ENCODE assay signal across 8 mouse cellular contexts in genomic region chr12:73112326-73113087, GRCm38 (mm10). TPM values are rescaled to one million over a fixed set of nuclear protein-coding genes. Genes with fewer than 3 reads are reported as not detected.
DNase-seq lines count a peak whose midpoint lies in the region; ATAC-seq and TF ChIP-seq lines count a peak whose summit lies in the region.

No protein-coding gene starts in this region.

- intact Hi-C loops in gastrocnemius, postnatal 36 days (cut with DNase I) = loop anchor here (2.0 to 10.0 kb wide), 2 partner anchors 60 to 92 kb away; partner anchors contain the start of gene Six1

- DNase-seq in urinary bladder, postnatal 14 days (ENCODE audit: low spot score) = peak; percentile 46
- DNase-seq in urinary bladder, postnatal 10 days (ENCODE audit: low spot score) = no peak
- DNase-seq in cerebellum, postnatal 4 days (ENCODE audit: low spot score in 2 of 2) = peak; percentile 21 to 28
- peak; percentile 14 to 53 for DNase-seq in gastrocnemius, postnatal 36 days
- peak; percentile 12 for DNase-seq in liver
- DNase-seq in midbrain, postnatal 0 days (ENCODE audit: low spot score) = peak; percentile 5
- DNase-seq in thymus, postnatal 4 days = peak; percentile 38

- peaks cover 48% of the 10 kb centered on the region for H3K27me3 ChIP-seq in intestine, postnatal 0 days (replicated peaks; ENCODE audit: control insufficient read depth, insufficient read depth, low read length)
- peaks cover 17% of the 10 kb centered on the region; the same call in 1 of the 2 replicates for H3K27me3 ChIP-seq in midbrain, postnatal 0 days (ENCODE audit: insufficient read depth, low read length)

- H3K36me3 ChIP-seq in intestine, postnatal 0 days (ENCODE audit: control insufficient read depth, insufficient read depth) = no peaks in the 10 kb centered on the region
- H3K36me3 ChIP-seq in midbrain, postnatal 0 days (ENCODE audit: insufficient read depth, low read length) = no peaks in the 10 kb centered on the region

- no peak for TF ChIP-seq CTCF in intestine, postnatal 0 days (IDR thresholded peaks at IDR 0.05; ENCODE audit: low read depth)
- no peak for TF ChIP-seq CTCF in midbrain, postnatal 0 days (IDR thresholded peaks at IDR 0.05)

- peak overlapping the region; percentile 100 for H3K4me2 ChIP-seq in intestine, postnatal 0 days (replicated peaks; ENCODE audit: low read depth)
- peak overlapping the region; percentile 100 for H3K4me2 ChIP-seq in midbrain, postnatal 0 days (ENCODE audit: low read depth, low read length, poor library complexity, severe bottlenecking)

- H3K9ac ChIP-seq in intestine, postnatal 0 days (ENCODE audit: low read depth, low read length) = peak overlapping the region; percentile 44
- H3K9ac ChIP-seq in midbrain, postnatal 0 days (replicated peaks; ENCODE audit: low read length, poor library complexity, severe bottlenecking) = peak overlapping the region; percentile 63

- peak overlapping the region; percentile 60 for H3K4me3 ChIP-seq in intestine, postnatal 0 days (ENCODE audit: low read depth, low read length)
- peak overlapping the region; percentile 52 for H3K4me3 ChIP-seq in midbrain, postnatal 0 days (ENCODE audit: low read depth, low read length)

- no peaks in the 10 kb centered on the region for H3K4me1 ChIP-seq in intestine, postnatal 0 days (replicated peaks; ENCODE audit: control insufficient read depth, insufficient read depth, low read length)
- H3K4me1 ChIP-seq in midbrain, postnatal 0 days (ENCODE audit: insufficient read depth, low read length) = no peaks in the 10 kb centered on the region

- ATAC-seq in intestine, postnatal 0 days = 0 out of 2 replicates have a peak, but pooled peaks have one; percentile 37
- ATAC-seq in midbrain, postnatal 0 days (ENCODE audit: low FRiP score) = no peak

- no peaks in the 10 kb centered on the region for H3K9me3 ChIP-seq in intestine, postnatal 0 days (ENCODE audit: control insufficient read depth)
- no peaks in the 10 kb centered on the region for H3K9me3 ChIP-seq in midbrain, postnatal 0 days (ENCODE audit: low read length)

- under 1% methylated on average over 63 of the region's 71 CpGs for whole genome bisulfite sequencing in intestine, postnatal 0 days
- WGBS in midbrain, postnatal 0 days = under 1% methylated on average over 60 of the region's 71 CpGs

- no peak overlapping the region for H3K27ac ChIP-seq in intestine, postnatal 0 days (ENCODE audit: low read depth, low read length)
- H3K27ac ChIP-seq in midbrain, postnatal 0 days (ENCODE audit: low read depth, low read length) = no peak overlapping the region

RNA-seq across cellular contexts. Expression of gene Six4, which starts 0.7 kb away (rescaled TPM):
- total RNA-seq in gastrocnemius, postnatal 36 days (2021) = 10 to 100 TPM; 10.6 to 17.0 TPM
- polyA plus RNA-seq in intestine, postnatal 0 days (2015; fragmentation: Nextera tagmentation; extraction: Ambion mirVana) = 0.03 and 0.05 TPM in 2 replicates
- 0.38 and 0.66 TPM in 2 replicates for total RNA-seq in midbrain, postnatal 0 days (2014; rRNA removed)
- polyA plus RNA-seq in midbrain, postnatal 0 days (2015; fragmentation: Nextera tagmentation; extraction: Ambion mirVana) = 0.10 and 0.16 TPM in 2 replicates

RNA-seq across cellular contexts. Expression of gene Mnat1, which starts 11.0 kb away (rescaled TPM):
- 10 to 100 TPM; 13.1 to 15.9 TPM for total RNA-seq in gastrocnemius, postnatal 36 days (2021)
- 14.8 and 15.2 TPM in 2 replicates for polyA plus RNA-seq in intestine, postnatal 0 days (2015; fragmentation: Nextera tagmentation; extraction: Ambion mirVana)
- 13.2 and 15.2 TPM in 2 replicates for total RNA-seq in midbrain, postnatal 0 days (2014; rRNA removed)
- polyA plus RNA-seq in midbrain, postnatal 0 days (2015; fragmentation: Nextera tagmentation; extraction: Ambion mirVana) = 16.1 and 17.5 TPM in 2 replicates

RNA-seq across cellular contexts. Expression of gene Six1, which starts 58.8 kb away (rescaled TPM):
- 10 to 100 TPM; 52.0 to 59.0 TPM for total RNA-seq in gastrocnemius, postnatal 36 days (2021)
- polyA plus RNA-seq in intestine, postnatal 0 days (2015; fragmentation: Nextera tagmentation; extraction: Ambion mirVana) = not detected in 2 replicates
- total RNA-seq in midbrain, postnatal 0 days (2014; rRNA removed) = 0.44 and 1.3 TPM in 2 replicates
- 0.55 and 0.68 TPM in 2 replicates for polyA plus RNA-seq in midbrain, postnatal 0 days (2015; fragmentation: Nextera tagmentation; extraction: Ambion mirVana)

Comparison
In these comparisons a context has a peak if more than half of its experiments do, and no peak if none do; other contexts are left out.
1. RNA of gene Six1, which starts 58.8 kb away (total RNA-seq): 52.0 to 59.0 TPM in gastrocnemius, postnatal 36 days; 0.44 to 1.3 TPM in midbrain, postnatal 0 days; every median in the first group is over 10 times any median in the second.